Mouse (Mus musculus) midbrain, embryonic 14.5 days (tissue): ENCODE results near the gene Osbpl5. TPM values are rescaled to one million over a fixed set of nuclear protein-coding genes. Genes with fewer than 3 reads are reported as not detected.

Source experiments
- ATAC-seq: fragments of 200-750 bp; cut with Nextera tagmentation; 2 replicates; pipeline ENCODE4 v1.8.0; 2017; ENCODE audit warnings: moderate number of reproducible peaks, moderate library complexity; ENCODE audit not compliant: low FRiP score, low TSS enrichment
- DNase-seq: peaks from one replicate; pipeline ENCODE4 v3.0.0-alpha.2; 2015
- H3K27ac ChIP-seq: fragments of 300-500 bp; sonication (generic); replicated peaks from 2 replicates; pipeline ENCODE4 v1.5.1; 2014; ENCODE audit warnings: mild to moderate bottlenecking, low read depth, low read length, moderate library complexity
- H3K27me3 ChIP-seq: fragments of 300-500 bp; sonication (generic); 2 replicates; pipeline ENCODE4 v1.6.1; 2014; ENCODE audit warnings: low read length, control low read depth, mixed read lengths; ENCODE audit not compliant: control insufficient read depth, insufficient read depth
- H3K36me3 ChIP-seq: fragments of 300-500 bp; sonication (generic); 2 replicates; pipeline ENCODE4 v1.6.1; 2014; ENCODE audit warnings: low read length, control low read depth; ENCODE audit not compliant: control insufficient read depth, insufficient read depth
- H3K4me1 ChIP-seq: fragments of 300-500 bp; sonication (generic); 2 replicates; pipeline ENCODE4 v1.6.1; 2014; ENCODE audit warnings: mild to moderate bottlenecking, antibody characterized with exemption, low read length, control low read depth; ENCODE audit not compliant: control insufficient read depth, insufficient read depth
- H3K4me2 ChIP-seq: fragments of 300-500 bp; sonication (generic); 2 replicates; pipeline ENCODE4 v1.6.1; 2014; ENCODE audit warnings: mild to moderate bottlenecking, low read length, moderate library complexity
- H3K4me3 ChIP-seq: fragments of 300-500 bp; sonication (generic); replicated peaks from 2 replicates; pipeline ENCODE4 v1.5.1; 2014; ENCODE audit warnings: low read depth, low read length
- H3K9ac ChIP-seq: fragments of 300-500 bp; sonication (generic); replicated peaks from 2 replicates; pipeline ENCODE4 v1.6.1; 2014; ENCODE audit warnings: mild to moderate bottlenecking, low read length, moderate library complexity
- H3K9me3 ChIP-seq: fragments of 300-500 bp; sonication (generic); 2 replicates; pipeline ENCODE4 v1.6.1; 2016; ENCODE audit warnings: low read length, control low read depth, mixed read lengths; ENCODE audit not compliant: control insufficient read depth
- WGBS: fragments of 180-500 bp; shearing (Covaris S2); extraction: QIAGEN DNeasy Blood & Tissue Kit; methylation state at CpG from one replicate; pipeline ENCODE4 v1.1.7; 2014; 5-methylcytosine and 5-hydroxymethylcytosine counted together
- polyA plus RNA-seq: library from polyadenylated mRNA; unstranded; fragments of >200 nt; fragmentation: Nextera tagmentation; extraction: Ambion mirVana; gene quantifications from 2 replicates; pipeline ENCODE4 v1.2.1, GENCODE M21; 2014

The Osbpl5 gene
- polyA plus RNA-seq, 1 experiment from 2014 or later = 30.1 TPM

- ATAC-seq = no peak
- Histone ChIP-seq H3K27ac (no peak overlapping the region), H3K9me3 (no peaks in the 10 kb centered on the region), H3K36me3 (peaks cover 57% of the 10 kb centered on the region), H3K4me3 (no peak overlapping the region), H3K27me3 (no peaks in the 10 kb centered on the region), H3K4me2 (no peak overlapping the region), H3K9ac (no peak overlapping the region), H3K4me1 (no peaks in the 10 kb centered on the region)
- WGBS = 88% methylated on average over 7 of the region's 7 CpGs
- DNase-seq = no peak
These were observed 47.4 kb downstream of the Osbpl5 start for GRCm38 (mm10) chr7:143709395-143709794.

- DNase-seq (peak; percentile 97), ATAC-seq (peak; percentile 76; the same call in 1 of the 2 replicates)
- Histone ChIP-seq H3K4me1 (no peaks in the 10 kb centered on the region), H3K4me2 (no peak overlapping the region), H3K9me3 (no peaks in the 10 kb centered on the region), H3K9ac (no peak overlapping the region), H3K36me3 (peaks cover 63% of the 10 kb centered on the region), H3K27me3 (no peaks in the 10 kb centered on the region), H3K4me3 (no peak overlapping the region), H3K27ac (no peak overlapping the region)
- WGBS = 39% methylated on average over 7 of the region's 7 CpGs
These were observed 49.9 kb downstream of the Osbpl5 start for GRCm38 (mm10) chr7:143706697-143707438.

GRCm38 (mm10) chr7:143696140-143696539 lies 60.6 kb downstream of the Osbpl5 start:
- H3K4me1 ChIP-seq = no peaks in the 10 kb centered on the region
- no peak overlapping the region for H3K4me3 ChIP-seq
- H3K27ac ChIP-seq = no peak overlapping the region
- DNase-seq (peak; percentile 47), ATAC-seq (no peak)
- 69% methylated on average over 2 of the region's 2 CpGs for WGBS
- no peaks in the 10 kb centered on the region for H3K9me3 ChIP-seq
- peaks cover 71% of the 10 kb centered on the region for H3K36me3 ChIP-seq
- H3K27me3 ChIP-seq = no peaks in the 10 kb centered on the region
- H3K9ac ChIP-seq = no peak overlapping the region
- H3K4me2 ChIP-seq = no peak overlapping the region

GRCm38 (mm10) chr7:143694550-143694949 lies 62.2 kb downstream of the Osbpl5 start:
- 97% methylated on average over 7 of the region's 7 CpGs for WGBS
- H3K9me3 ChIP-seq = no peaks in the 10 kb centered on the region
- DNase-seq = no peak

GRCm38 (mm10) chr7:143692746-143693510 lies 63.9 kb downstream of the Osbpl5 start:
- no peaks in the 10 kb centered on the region for H3K27me3 ChIP-seq
- ATAC-seq (no peak), DNase-seq (no peak)
- H3K4me2 ChIP-seq = no peak overlapping the region
- no peak overlapping the region for H3K4me3 ChIP-seq
- no peak overlapping the region for H3K9ac ChIP-seq
- 92% methylated on average over 12 of the region's 12 CpGs for WGBS
- no peaks in the 10 kb centered on the region for H3K4me1 ChIP-seq
- peaks cover 83% of the 10 kb centered on the region for H3K36me3 ChIP-seq
- H3K9me3 ChIP-seq = no peaks in the 10 kb centered on the region
- no peak overlapping the region for H3K27ac ChIP-seq

More at GRCm38 (mm10) chr7:143694550-143694949, 62.2 kb downstream of the Osbpl5 start:
- Histone ChIP-seq H3K27ac (no peak overlapping the region), H3K36me3 (peaks cover 79% of the 10 kb centered on the region), H3K27me3 (no peaks in the 10 kb centered on the region), H3K4me3 (no peak overlapping the region), H3K4me1 (no peaks in the 10 kb centered on the region), H3K4me2 (no peak overlapping the region), H3K9ac (no peak overlapping the region)
- ATAC-seq = no peak

GRCm38 (mm10) chr7:143691909-143692308 lies 64.9 kb downstream of the Osbpl5 start:
- no peak overlapping the region for H3K4me3 ChIP-seq
- H3K27me3 ChIP-seq = no peaks in the 10 kb centered on the region
- no peak overlapping the region for H3K9ac ChIP-seq
- ATAC-seq (no peak), DNase-seq (no peak)
- no peaks in the 10 kb centered on the region for H3K9me3 ChIP-seq
- no peak overlapping the region for H3K4me2 ChIP-seq
- no peak overlapping the region for H3K27ac ChIP-seq
- 94% methylated on average over 4 of the region's 4 CpGs for WGBS
- peaks cover 84% of the 10 kb centered on the region for H3K36me3 ChIP-seq
- H3K4me1 ChIP-seq = no peaks in the 10 kb centered on the region

- H3K4me2 ChIP-seq = no peak overlapping the region
- no peak overlapping the region for H3K9ac ChIP-seq
- DNase-seq (no peak), ATAC-seq (no peak)
- H3K27ac ChIP-seq = no peak overlapping the region
- 92% methylated on average over 5 of the region's 5 CpGs for WGBS
- no peaks in the 10 kb centered on the region for H3K9me3 ChIP-seq
- H3K27me3 ChIP-seq = no peaks in the 10 kb centered on the region
- H3K36me3 ChIP-seq = peaks cover 84% of the 10 kb centered on the region
- H3K4me3 ChIP-seq = no peak overlapping the region
- H3K4me1 ChIP-seq = no peaks in the 10 kb centered on the region
These were observed 65.6 kb downstream of the Osbpl5 start for GRCm38 (mm10) chr7:143691181-143691580.

GRCm38 (mm10) chr7:143689946-143690345 lies 66.8 kb downstream of the Osbpl5 start:
- Histone ChIP-seq H3K4me2 (no peak overlapping the region), H3K27ac (no peak overlapping the region), H3K36me3 (peaks cover 72% of the 10 kb centered on the region), H3K9ac (no peak overlapping the region), H3K4me3 (no peak overlapping the region), H3K4me1 (0 out of 2 replicates have a peak, but pooled peaks cover 3% of the 10 kb centered on the region), H3K9me3 (no peaks in the 10 kb centered on the region), H3K27me3 (no peaks in the 10 kb centered on the region)
- DNase-seq (no peak), ATAC-seq (no peak)
- 85% methylated on average over 4 of the region's 4 CpGs for WGBS
